In the genomic region with DNA sequence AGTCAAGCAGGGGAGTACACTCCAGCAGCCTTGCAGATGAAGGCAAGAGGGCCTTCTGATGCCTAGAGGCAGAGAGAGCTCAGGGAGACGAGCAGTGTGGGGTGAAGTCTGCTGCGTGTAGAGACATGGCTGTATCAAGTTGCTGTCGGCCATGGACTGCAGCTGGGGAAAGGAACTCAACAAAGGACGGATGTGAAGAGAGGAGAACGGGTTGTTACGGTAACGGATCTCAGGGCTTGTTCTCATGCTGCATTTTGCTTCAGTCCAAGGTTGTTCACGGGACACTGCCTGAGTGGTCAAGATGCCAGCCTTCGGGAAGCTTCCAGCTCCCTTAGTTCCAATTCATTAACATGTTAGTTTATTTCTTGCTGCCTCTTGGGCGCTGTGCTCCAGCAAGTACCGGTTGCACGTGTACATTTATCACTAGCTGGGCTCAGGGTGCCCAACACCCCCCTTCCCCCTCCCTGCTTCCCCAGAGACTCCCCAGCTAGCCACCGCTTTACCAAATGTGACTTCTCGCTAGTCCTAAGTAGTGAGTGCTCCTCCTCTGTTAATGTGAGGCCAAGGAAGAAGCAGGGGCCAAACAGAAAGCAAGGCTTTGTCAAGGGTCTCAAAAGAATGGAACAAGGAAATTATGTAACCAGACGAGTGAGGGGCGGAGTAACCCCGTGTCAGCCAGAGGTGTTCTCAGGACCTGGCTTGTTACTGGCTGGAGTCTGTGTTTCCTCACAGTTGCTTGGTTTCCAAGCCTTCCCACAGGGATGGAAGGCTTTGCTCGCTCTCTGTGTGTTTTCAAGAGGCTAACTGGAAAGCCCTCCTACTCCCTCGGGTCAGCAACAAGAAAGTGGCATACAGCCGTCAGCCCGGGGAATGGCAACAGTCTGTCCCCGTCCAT, we compare ENCODE assay signal across 9 mouse cellular contexts.
DNase-seq lines count a peak whose midpoint lies in the region; ATAC-seq and TF ChIP-seq lines count a peak whose summit lies in the region.
"Had no signal": no experiment of that assay in that cellular context is flagged by ENCODE, and none has a peak within 500 bp of the region (broad histone marks: within the 10 kb centered on the region; RNA-seq: fewer than 3 reads in every experiment).

No protein-coding gene starts in this region.

- DNase-seq in forebrain, embryonic 10.5 days (ENCODE audit: extremely low spot score, low spot score) = peak; percentile 30
- no peak for DNase-seq in thymus, adult 2 months
- no peak for DNase-seq in thymus, postnatal 4 days
- DNase-seq in lung, adult 2 months = no peak
- no peak for DNase-seq in spleen, adult 18-20 months
- DNase-seq in liver, embryonic 11.5 days (ENCODE audit: low spot score) = no peak

- no peaks in the 10 kb centered on the region for H3K36me3 ChIP-seq in forebrain, embryonic 10.5 days (replicated peaks)
- H3K36me3 ChIP-seq in forebrain, embryonic 16.5 days (ENCODE audit: control insufficient read depth, insufficient read depth) = no peaks in the 10 kb centered on the region
- no peaks in the 10 kb centered on the region for H3K36me3 ChIP-seq in thymus, adult 2 months (ENCODE audit: control insufficient read depth, insufficient read depth, low read length)
- H3K36me3 ChIP-seq in liver, embryonic 11.5 days (ENCODE audit: control insufficient read depth, insufficient read depth, low read length) = no peaks in the 10 kb centered on the region

- ATAC-seq in forebrain, embryonic 16.5 days = no peak
- ATAC-seq in liver, embryonic 11.5 days (replicated peaks; ENCODE audit: low FRiP score) = no peak

- H3K4me2 ChIP-seq in forebrain, embryonic 16.5 days (ENCODE audit: low read length) = no peak overlapping the region
- H3K4me2 ChIP-seq in liver, embryonic 11.5 days = no peak overlapping the region

- 0 out of 2 replicates have a peak, but pooled peaks have one; percentile 26 for TF ChIP-seq POLR2A in thymus, adult 2 months (IDR thresholded peaks at IDR 0.05; ENCODE audit: control insufficient read depth, extremely low read depth, insufficient read depth, low read length, poor library complexity)
- no peak for TF ChIP-seq POLR2A in lung, adult 2 months (IDR thresholded peaks at IDR 0.05; ENCODE audit: borderline replicate concordance, extremely low read depth, low read depth, low read length)
- no peak for TF ChIP-seq POLR2A in olfactory bulb, adult 2 months (IDR thresholded peaks at IDR 0.05; ENCODE audit: insufficient read depth, low read depth, low read length)

- H3K9me3 ChIP-seq in forebrain, embryonic 10.5 days = no peaks in the 10 kb centered on the region
- H3K9me3 ChIP-seq in forebrain, embryonic 16.5 days (ENCODE audit: control insufficient read depth, low read length) = no peaks in the 10 kb centered on the region
- H3K9me3 ChIP-seq in liver, embryonic 11.5 days (ENCODE audit: control insufficient read depth, low read length) = no peaks in the 10 kb centered on the region

- H3K9ac ChIP-seq in forebrain, embryonic 16.5 days (replicated peaks; ENCODE audit: low read depth, low read length) = no peak overlapping the region
- H3K9ac ChIP-seq in liver, embryonic 11.5 days (ENCODE audit: low read depth, low read length) = no peak overlapping the region

- WGBS in forebrain, embryonic 10.5 days = 61% methylated on average over 22 of the region's 22 CpGs
- WGBS in forebrain, embryonic 16.5 days = 31% methylated on average over 22 of the region's 22 CpGs
- 34% methylated on average over 22 of the region's 22 CpGs for WGBS in thymus, adult 2 months
- WGBS in lung, adult 2 months = 29% methylated on average over 22 of the region's 22 CpGs
- WGBS in olfactory bulb, adult 2 months = 28% methylated on average over 22 of the region's 22 CpGs
- WGBS in liver, embryonic 11.5 days = 60% methylated on average over 22 of the region's 22 CpGs

- peak overlapping the region; percentile 79 for H3K27ac ChIP-seq in forebrain, embryonic 10.5 days
- no peak overlapping the region for H3K27ac ChIP-seq in forebrain, embryonic 16.5 days (ENCODE audit: low read length)
- no peak overlapping the region for H3K27ac ChIP-seq in thymus, adult 2 months (ENCODE audit: control insufficient read depth, insufficient read depth, low read length)
- H3K27ac ChIP-seq in olfactory bulb, adult 2 months (ENCODE audit: insufficient read depth, low read depth, low read length) = peak overlapping the region; percentile 54
- no peak overlapping the region for H3K27ac ChIP-seq in liver, embryonic 11.5 days (ENCODE audit: low read depth, low read length)

- no peak overlapping the region for H3K4me3 ChIP-seq in forebrain, embryonic 10.5 days
- no peak overlapping the region for H3K4me3 ChIP-seq in forebrain, embryonic 16.5 days (replicated peaks; ENCODE audit: low read length)
- peak overlapping the region; percentile 16 for H3K4me3 ChIP-seq in thymus, adult 2 months (ENCODE audit: control insufficient read depth, insufficient read depth, low read length)
- H3K4me3 ChIP-seq in lung, adult 2 months (replicated peaks; ENCODE audit: extremely low read depth, low read depth, low read length) = peak overlapping the region; percentile 22
- no peak overlapping the region; the same call in 1 of the 2 replicates for H3K4me3 ChIP-seq in olfactory bulb, adult 2 months (ENCODE audit: insufficient read depth, low read depth, low read length)
- no peak overlapping the region for H3K4me3 ChIP-seq in liver, embryonic 11.5 days (ENCODE audit: low read depth, low read length)
- H3K4me3 ChIP-seq: erythroblast, embryonic 14.5 days had no signal

- H3K4me1 ChIP-seq in forebrain, embryonic 10.5 days = peaks cover 22% of the 10 kb centered on the region
- H3K4me1 ChIP-seq in forebrain, embryonic 16.5 days (replicated peaks; ENCODE audit: control insufficient read depth, insufficient read depth, low read length) = peaks cover 20% of the 10 kb centered on the region
- peaks cover 19% of the 10 kb centered on the region for H3K4me1 ChIP-seq in thymus, adult 2 months (replicated peaks; ENCODE audit: control insufficient read depth, insufficient read depth, low read length)
- peaks cover 12% of the 10 kb centered on the region for H3K4me1 ChIP-seq in lung, adult 2 months (ENCODE audit: control insufficient read depth, insufficient read depth, low read length)
- peaks cover 16% of the 10 kb centered on the region for H3K4me1 ChIP-seq in olfactory bulb, adult 2 months (ENCODE audit: control insufficient read depth, insufficient read depth, low read length)
- peaks cover 3% of the 10 kb centered on the region; the same call in 1 of the 2 replicates for H3K4me1 ChIP-seq in liver, embryonic 11.5 days (replicated peaks; ENCODE audit: control insufficient read depth, insufficient read depth, low read length)

- no peaks in the 10 kb centered on the region for H3K27me3 ChIP-seq in forebrain, embryonic 10.5 days (ENCODE audit: poor library complexity, severe bottlenecking)
- H3K27me3 ChIP-seq in forebrain, embryonic 16.5 days (replicated peaks; ENCODE audit: control insufficient read depth, insufficient read depth, low read length) = no peaks in the 10 kb centered on the region
- H3K27me3 ChIP-seq in thymus, adult 2 months (ENCODE audit: control insufficient read depth, insufficient read depth, low read length) = no peaks in the 10 kb centered on the region
- no peaks in the 10 kb centered on the region for H3K27me3 ChIP-seq in liver, embryonic 11.5 days (replicated peaks; ENCODE audit: control insufficient read depth, insufficient read depth, low read length)

- TF ChIP-seq CTCF in thymus, adult 2 months (IDR thresholded peaks at IDR 0.05; ENCODE audit: borderline replicate concordance, control insufficient read depth, extremely low read depth, insufficient read depth, low read length, poor library complexity) = no peak
- no peak for TF ChIP-seq CTCF in lung, adult 2 months (IDR thresholded peaks at IDR 0.05; ENCODE audit: insufficient read depth, low read length)
- no peak for TF ChIP-seq CTCF in olfactory bulb, adult 2 months (IDR thresholded peaks at IDR 0.05; ENCODE audit: insufficient read depth, low read depth, low read length)

Comparison
In these comparisons a context has a peak if more than half of its experiments do, and no peak if none do; other contexts are left out.
1. H3K27ac ChIP-seq: peak in forebrain, embryonic 10.5 days (single experiment) and olfactory bulb, adult 2 months (single experiment); none in forebrain, embryonic 16.5 days (single experiment), thymus, adult 2 months (single experiment) and liver, embryonic 11.5 days (single experiment).
2. H3K4me3 ChIP-seq: peak in thymus, adult 2 months (single experiment) and lung, adult 2 months (single experiment); none in forebrain, embryonic 10.5 days (single experiment), forebrain, embryonic 16.5 days (single experiment), olfactory bulb, adult 2 months (single experiment) and liver, embryonic 11.5 days (single experiment).